14 mouse cellular contexts compared by ENCODE assay signal in genomic region chr17:79738847-79739498, GRCm38 (mm10). TPM values are rescaled to one million over a fixed set of nuclear protein-coding genes. Genes with fewer than 3 reads are reported as not detected.
A peak's percentile ranks its signal among the peaks of the same experiment; 100 is the strongest.
DNase-seq lines count a peak whose midpoint lies in the region; ATAC-seq and TF ChIP-seq lines count a peak whose summit lies in the region.
"Had no signal": no experiment of that assay in that cellular context is flagged by ENCODE, and none has a peak within 500 bp of the region (broad histone marks: within the 10 kb centered on the region; RNA-seq: fewer than 3 reads in every experiment).

No protein-coding gene starts in this region.

- WGBS in kidney, embryonic 15.5 days = 21% methylated on average over 5 of the region's 5 CpGs
- WGBS in embryonic facial prominence, embryonic 13.5 days = 13% methylated on average over 5 of the region's 5 CpGs
- 45% methylated on average over 5 of the region's 5 CpGs for WGBS in olfactory bulb, adult 2 months

- no peak overlapping the region for H3K4me2 ChIP-seq in kidney, embryonic 15.5 days
- peak overlapping the region; percentile 16; the same call in 1 of the 2 replicates for H3K4me2 ChIP-seq in embryonic facial prominence, embryonic 13.5 days
- H3K4me2 ChIP-seq: heart, embryonic 12.5 days had no signal

- no peak for DNase-seq in kidney, postnatal 25 days
- peak; percentile 80 for DNase-seq in NIH3T3 (ENCODE audit: low read depth)
- DNase-seq in cerebellum, adult 11 months = no peak
- DNase-seq: adrenal gland, postnatal 10 days; gastrocnemius, postnatal 14 days had no signal

- ATAC-seq in kidney, embryonic 15.5 days (replicated peaks; ENCODE audit: low FRiP score) = peak; percentile 76
- ATAC-seq in embryonic facial prominence, embryonic 13.5 days (ENCODE audit: insufficient number of reproducible peaks, insufficient read depth, low FRiP score, low TSS enrichment, low read depth) = no peak
- ATAC-seq in megakaryocyte progenitor cell, adult 5-6 weeks (replicated peaks; ENCODE audit: poor library complexity) = no peak
- ATAC-seq: forebrain, embryonic 16.5 days; intestine, postnatal 0 days had no signal

- H3K27ac ChIP-seq in kidney, embryonic 15.5 days = peak overlapping the region; percentile 66
- H3K27ac ChIP-seq in embryonic facial prominence, embryonic 13.5 days = peak overlapping the region; percentile 33; the same call in 1 of the 2 replicates
- peak overlapping the region; percentile 75 for H3K27ac ChIP-seq in olfactory bulb, adult 2 months (ENCODE audit: insufficient read depth, low read depth, low read length)

- H3K9ac ChIP-seq in kidney, embryonic 15.5 days = no peak overlapping the region
- no peak overlapping the region for H3K9ac ChIP-seq in embryonic facial prominence, embryonic 13.5 days
- H3K9ac ChIP-seq: heart, embryonic 12.5 days had no signal

- H3K36me3 ChIP-seq in kidney, embryonic 15.5 days = no peaks in the 10 kb centered on the region
- H3K36me3 ChIP-seq in embryonic facial prominence, embryonic 13.5 days = no peaks in the 10 kb centered on the region
- H3K36me3 ChIP-seq: heart, embryonic 12.5 days had no signal

- no peak overlapping the region for H3K4me3 ChIP-seq in kidney, embryonic 15.5 days (replicated peaks)
- H3K4me3 ChIP-seq in embryonic facial prominence, embryonic 13.5 days = no peak overlapping the region
- no peak overlapping the region for H3K4me3 ChIP-seq in olfactory bulb, adult 2 months (ENCODE audit: insufficient read depth, low read depth, low read length)
- H3K4me3 ChIP-seq: heart, embryonic 12.5 days had no signal

- H3K27me3 ChIP-seq in kidney, embryonic 15.5 days = no peaks in the 10 kb centered on the region
- H3K27me3 ChIP-seq in embryonic facial prominence, embryonic 13.5 days = peaks cover 6% of the 10 kb centered on the region; the same call in 1 of the 2 replicates
- H3K27me3 ChIP-seq: heart, embryonic 12.5 days had no signal

- TF ChIP-seq CTCF in olfactory bulb, adult 2 months (IDR thresholded peaks at IDR 0.05; ENCODE audit: insufficient read depth, low read depth, low read length) = no peak

- no peaks in the 10 kb centered on the region for H3K9me3 ChIP-seq in kidney, embryonic 15.5 days (replicated peaks)
- no peaks in the 10 kb centered on the region for H3K9me3 ChIP-seq in embryonic facial prominence, embryonic 13.5 days
- H3K9me3 ChIP-seq: heart, embryonic 12.5 days had no signal

- no peak for TF ChIP-seq POLR2A in olfactory bulb, adult 2 months (IDR thresholded peaks at IDR 0.05; ENCODE audit: insufficient read depth, low read depth, low read length)

- H3K4me1 ChIP-seq in kidney, embryonic 15.5 days = peaks cover 32% of the 10 kb centered on the region
- H3K4me1 ChIP-seq in embryonic facial prominence, embryonic 13.5 days = peaks cover 22% of the 10 kb centered on the region
- peaks cover 12% of the 10 kb centered on the region for H3K4me1 ChIP-seq in olfactory bulb, adult 2 months (ENCODE audit: control insufficient read depth, insufficient read depth, low read length)
- H3K4me1 ChIP-seq: heart, embryonic 12.5 days had no signal

RNA-seq across cellular contexts. Expression of gene Cyp1b1, which starts 24.1 kb away (rescaled TPM):
- polyA plus RNA-seq in kidney, embryonic 15.5 days (2015; fragmentation: Nextera tagmentation; extraction: Ambion mirVana) = 16.5 and 17.2 TPM in 2 replicates
- polyA plus RNA-seq in embryonic facial prominence, embryonic 13.5 days (2015; fragmentation: Nextera tagmentation; extraction: Ambion mirVana) = 2.0 and 3.3 TPM in 2 replicates
- not detected in 2 replicates for polyA plus RNA-seq in olfactory bulb, adult 2 months (2012; ENCODE audit: insufficient read depth, insufficient read length, low replicate concordance, missing spikeins)
- total RNA-seq in megakaryocyte progenitor cell, adult 5-6 weeks (2015) = 0.10 TPM in 1 of 2 replicates, not detected in the other
- 0.07 TPM in 1 of 2 replicates, not detected in the other for total RNA-seq in megakaryocyte progenitor cell, adult 5-6 weeks (2017)
- total RNA-seq: hematopoietic stem cell, adult 5-6 weeks; megakaryocyte-erythroid progenitor cell, adult 5-6 weeks had no signal
